Mouse (Mus musculus): ENCODE measurements around the gene Lrrc32. TPM values are rescaled to one million over a fixed set of nuclear protein-coding genes. Genes with fewer than 3 reads are reported as not detected.
A peak's percentile ranks its signal among the peaks of the same experiment; 100 is the strongest.

Lrrc32 gene
- total RNA-seq, 1 experiment, result 0.62 TPM

GRCm38 (mm10) chr7:98488398-98489130, 519 bp upstream of the Lrrc32 start:
- H3K4me3 ChIP-seq (ENCODE audit: insufficient read depth in 1 of 2, low read depth in 1 of 2, low read length in 2 of 2, poor library complexity in 1 of 2, severe bottlenecking in 1 of 2), result no peak overlapping the region
- TF ChIP-seq ZC3H11A (IDR thresholded peaks at IDR 0.05; ENCODE audit: borderline replicate concordance, low read depth, low read length) (no peak), HCFC1 (IDR thresholded peaks at IDR 0.05; ENCODE audit: borderline replicate concordance, insufficient read depth, low read length) (no peak), CHD2 (IDR thresholded peaks at IDR 0.05; ENCODE audit: low read depth, low read length) (no peak), ZNF384 (IDR thresholded peaks at IDR 0.05; ENCODE audit: low read depth, low read length) (no peak), MAFK (IDR thresholded peaks at IDR 0.05; ENCODE audit: insufficient read depth, low read depth, low read length) (no peak)
- no peak for DNase-seq (ENCODE audit: low read depth, low spot score)
- no peak overlapping the region for H3K27ac ChIP-seq (ENCODE audit: insufficient read depth, low read depth, low read length, poor library complexity, severe bottlenecking)
- H3K9ac ChIP-seq (ENCODE audit: insufficient read depth, low read depth, low read length, poor library complexity, severe bottlenecking), result no peak overlapping the region
- no peaks in the 10 kb centered on the region for H3K9me3 ChIP-seq (ENCODE audit: control insufficient read depth, insufficient read depth, low read depth, low read length)
- H3K36me3 ChIP-seq (ENCODE audit: control insufficient read depth, insufficient read depth, low read length, poor library complexity, severe bottlenecking), result no peaks in the 10 kb centered on the region
- in situ Hi-C loops (cut with MboI; ENCODE audit: low sequenced_read_pairs in 2 of 2, unreplicated experiment in 2 of 2), result loop anchor here in 1 of 2 experiments (25.0 kb wide), 1 partner anchor 199 kb away; no protein-coding TSS in a partner anchor
- peaks cover 0 to 2% of the 10 kb centered on the region in 2 experiments; a peak in 1 of 4 replicates for H3K4me1 ChIP-seq (ENCODE audit: control insufficient read depth in 2 of 2, insufficient read depth in 2 of 2, low read length in 2 of 2, poor library complexity in 1 of 2)

GRCm38 (mm10) chr7:98489623-98490084, 571 bp downstream of the Lrrc32 start:
- in situ Hi-C loops (cut with MboI; ENCODE audit: low sequenced_read_pairs in 2 of 2, unreplicated experiment in 2 of 2), result loop anchor here in 1 of 2 experiments (25.0 kb wide), 1 partner anchor 198 kb away; no protein-coding TSS in a partner anchor

DNA sequence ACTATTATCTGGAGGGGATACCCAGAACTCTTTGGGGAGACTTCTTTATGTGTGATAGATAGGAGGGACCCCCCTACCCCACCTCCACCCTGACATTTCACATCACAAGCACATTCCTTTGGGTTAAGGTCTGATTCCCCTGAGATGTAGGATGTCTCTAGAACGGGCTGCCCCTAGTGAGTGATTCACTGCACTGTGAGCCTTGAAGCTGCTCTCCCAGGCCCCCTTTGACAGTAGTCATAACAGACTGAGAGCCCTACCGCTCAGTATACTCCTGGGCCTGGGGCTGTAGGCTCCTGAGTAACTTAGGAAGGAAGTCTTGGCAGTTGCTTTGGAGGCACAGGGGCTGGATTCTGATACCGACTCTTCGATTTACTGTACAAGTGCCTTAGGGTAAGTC, 1.2 kb downstream of the Lrrc32 start:
- H3K4me1 ChIP-seq (ENCODE audit: control insufficient read depth in 2 of 2, insufficient read depth in 2 of 2, low read length in 2 of 2, poor library complexity in 1 of 2), result peaks cover 0 to 2% of the 10 kb centered on the region in 2 experiments; a peak in 1 of 4 replicates
- in situ Hi-C loops (cut with MboI; ENCODE audit: low sequenced_read_pairs in 2 of 2, unreplicated experiment in 2 of 2), result loop anchor here in 1 of 2 experiments (25.0 kb wide), 1 partner anchor 197 kb away; no protein-coding TSS in a partner anchor
- H3K9ac ChIP-seq (ENCODE audit: insufficient read depth, low read depth, low read length, poor library complexity, severe bottlenecking), result no peak overlapping the region
- H3K36me3 ChIP-seq (ENCODE audit: control insufficient read depth, insufficient read depth, low read length, poor library complexity, severe bottlenecking), result no peaks in the 10 kb centered on the region
- no peak for TF ChIP-seq ZNF384 (IDR thresholded peaks at IDR 0.05; ENCODE audit: low read depth, low read length)
- TF ChIP-seq CHD2 (IDR thresholded peaks at IDR 0.05; ENCODE audit: low read depth, low read length), result no peak
- no peak for TF ChIP-seq MAFK (IDR thresholded peaks at IDR 0.05; ENCODE audit: insufficient read depth, low read depth, low read length)
- no peak for TF ChIP-seq HCFC1 (IDR thresholded peaks at IDR 0.05; ENCODE audit: borderline replicate concordance, insufficient read depth, low read length)
- TF ChIP-seq ZC3H11A (IDR thresholded peaks at IDR 0.05; ENCODE audit: borderline replicate concordance, low read depth, low read length), result no peak
- no peak overlapping the region for H3K27ac ChIP-seq (ENCODE audit: insufficient read depth, low read depth, low read length, poor library complexity, severe bottlenecking)
- DNase-seq (ENCODE audit: low read depth, low spot score), result no peak
- no peaks in the 10 kb centered on the region for H3K9me3 ChIP-seq (ENCODE audit: control insufficient read depth, insufficient read depth, low read depth, low read length)
- H3K4me3 ChIP-seq (ENCODE audit: insufficient read depth in 1 of 2, low read depth in 1 of 2, low read length in 2 of 2, poor library complexity in 1 of 2, severe bottlenecking in 1 of 2), result 0 out of 4 replicates have a peak overlapping the region, but pooled peaks of 1 of the 2 experiments have one; percentile 72

More at GRCm38 (mm10) chr7:98489623-98490084, 571 bp downstream of the Lrrc32 start:
- Histone ChIP-seq H3K9ac (ENCODE audit: insufficient read depth, low read depth, low read length, poor library complexity, severe bottlenecking) (peak overlapping the region; percentile 68), H3K4me3 (ENCODE audit: insufficient read depth in 1 of 2, low read depth in 1 of 2, low read length in 2 of 2, poor library complexity in 1 of 2, severe bottlenecking in 1 of 2) (peak overlapping the region; percentile 51 to 72), H3K4me1 (ENCODE audit: control insufficient read depth in 2 of 2, insufficient read depth in 2 of 2, low read length in 2 of 2, poor library complexity in 1 of 2) (peaks cover 0 to 2% of the 10 kb centered on the region in 2 experiments; a peak in 1 of 4 replicates), H3K9me3 (ENCODE audit: control insufficient read depth, insufficient read depth, low read depth, low read length) (no peaks in the 10 kb centered on the region), H3K36me3 (ENCODE audit: control insufficient read depth, insufficient read depth, low read length, poor library complexity, severe bottlenecking) (no peaks in the 10 kb centered on the region), H3K27ac (ENCODE audit: insufficient read depth, low read depth, low read length, poor library complexity, severe bottlenecking) (no peak overlapping the region)
- peak; percentile 63 for DNase-seq (ENCODE audit: low read depth, low spot score)
- TF ChIP-seq HCFC1 (IDR thresholded peaks at IDR 0.05; ENCODE audit: borderline replicate concordance, insufficient read depth, low read length) (no peak), ZNF384 (IDR thresholded peaks at IDR 0.05; ENCODE audit: low read depth, low read length) (no peak), CHD2 (IDR thresholded peaks at IDR 0.05; ENCODE audit: low read depth, low read length) (no peak), ZC3H11A (IDR thresholded peaks at IDR 0.05; ENCODE audit: borderline replicate concordance, low read depth, low read length) (no peak), MAFK (IDR thresholded peaks at IDR 0.05; ENCODE audit: insufficient read depth, low read depth, low read length) (no peak)

- H3K4me1 ChIP-seq (ENCODE audit: control insufficient read depth in 2 of 2, insufficient read depth in 2 of 2, low read length in 2 of 2, poor library complexity in 1 of 2), result peaks cover 0 to 2% of the 10 kb centered on the region in 2 experiments; a peak in 1 of 4 replicates
- no peaks in the 10 kb centered on the region for H3K36me3 ChIP-seq (ENCODE audit: control insufficient read depth, insufficient read depth, low read length, poor library complexity, severe bottlenecking)
- in situ Hi-C loops (cut with MboI; ENCODE audit: low sequenced_read_pairs in 2 of 2, unreplicated experiment in 2 of 2), result loop anchor here in 1 of 2 experiments (25.0 kb wide), 1 partner anchor 196 kb away; no protein-coding TSS in a partner anchor
- TF ChIP-seq CHD2 (IDR thresholded peaks at IDR 0.05; ENCODE audit: low read depth, low read length), result no peak
- no peak for TF ChIP-seq ZC3H11A (IDR thresholded peaks at IDR 0.05; ENCODE audit: borderline replicate concordance, low read depth, low read length)
- no peak for TF ChIP-seq HCFC1 (IDR thresholded peaks at IDR 0.05; ENCODE audit: borderline replicate concordance, insufficient read depth, low read length)
- TF ChIP-seq ZNF384 (IDR thresholded peaks at IDR 0.05; ENCODE audit: low read depth, low read length), result no peak
- TF ChIP-seq MAFK (IDR thresholded peaks at IDR 0.05; ENCODE audit: insufficient read depth, low read depth, low read length), result no peak
- no peak overlapping the region for H3K9ac ChIP-seq (ENCODE audit: insufficient read depth, low read depth, low read length, poor library complexity, severe bottlenecking)
- H3K4me3 ChIP-seq (ENCODE audit: insufficient read depth in 1 of 2, low read depth in 1 of 2, low read length in 2 of 2, poor library complexity in 1 of 2, severe bottlenecking in 1 of 2), result no peak overlapping the region
- H3K9me3 ChIP-seq (ENCODE audit: control insufficient read depth, insufficient read depth, low read depth, low read length), result no peaks in the 10 kb centered on the region
- H3K27ac ChIP-seq (ENCODE audit: insufficient read depth, low read depth, low read length, poor library complexity, severe bottlenecking), result no peak overlapping the region
- DNase-seq (ENCODE audit: low read depth, low spot score), result no peak
These were observed 1.8 kb downstream of the Lrrc32 start for GRCm38 (mm10) chr7:98490911-98491310.
